Mouse (Mus musculus): ENCODE measurements around the gene Shq1. TPM values are rescaled to one million over a fixed set of nuclear protein-coding genes. Genes with fewer than 3 reads are reported as not detected.

Gene Shq1
- polyA plus RNA-seq, 1 experiment from 2014 or later = 20.1 TPM

DNA sequence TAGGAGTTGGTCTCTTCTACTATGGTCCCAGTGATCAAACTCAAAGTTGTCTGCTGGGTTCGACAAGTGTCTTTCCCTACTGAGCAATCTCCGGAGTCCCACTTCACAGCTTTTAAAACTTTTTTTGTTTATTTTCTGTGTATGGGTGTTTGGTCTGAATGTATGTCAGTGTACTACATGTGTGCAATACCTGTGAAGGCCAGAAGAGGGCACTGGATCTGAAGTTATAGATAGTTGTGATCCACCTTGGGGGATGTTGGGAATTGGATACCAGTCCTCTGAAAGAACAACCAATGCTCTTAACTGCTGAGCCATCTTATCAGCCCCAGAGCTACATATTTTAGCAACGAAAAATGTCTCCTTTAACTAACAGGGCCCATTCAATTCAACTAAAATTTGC, 62.5 kb downstream of the Shq1 start:
- H3K4me1 ChIP-seq (replicated peaks) = peaks cover 12% of the 10 kb centered on the region
- 94% methylated on average over 3 of the region's 3 CpGs for WGBS
- no peak overlapping the region for H3K9ac ChIP-seq (replicated peaks)
- H3K9me3 ChIP-seq = no peaks in the 10 kb centered on the region
- no peak overlapping the region for H3K4me3 ChIP-seq (replicated peaks)
- ATAC-seq (ENCODE audit: insufficient number of reproducible peaks, insufficient read depth, low FRiP score, low TSS enrichment, low read depth) = no peak
- no peak overlapping the region for H3K4me2 ChIP-seq
- peaks cover 6% of the 10 kb centered on the region; the same call in 1 of the 2 replicates for H3K36me3 ChIP-seq
- H3K27me3 ChIP-seq = no peaks in the 10 kb centered on the region
- H3K27ac ChIP-seq = no peak overlapping the region

DNA sequence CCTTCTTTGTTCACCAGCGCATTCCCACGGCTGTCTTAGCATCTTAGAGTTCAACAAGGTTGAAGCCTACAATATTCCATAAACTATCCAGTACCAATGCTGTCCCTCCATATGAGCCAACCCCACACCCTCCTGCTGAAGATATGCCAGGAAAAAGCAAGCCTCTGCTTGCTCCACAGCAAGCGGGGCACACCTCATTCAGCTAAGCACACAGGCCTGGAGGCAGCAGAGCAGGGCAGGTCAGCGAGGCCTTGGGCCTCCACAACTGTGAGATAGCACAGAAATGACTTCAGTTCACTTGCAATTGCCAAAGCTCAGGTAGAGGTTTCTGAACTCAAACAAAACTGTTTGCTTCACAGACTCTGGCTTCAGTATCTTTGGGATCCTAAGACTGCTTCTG, 64.2 kb downstream of the Shq1 start:
- H3K27ac ChIP-seq = no peak overlapping the region
- H3K4me2 ChIP-seq = no peak overlapping the region
- no peak overlapping the region for H3K4me3 ChIP-seq (replicated peaks)
- no peak for ATAC-seq (ENCODE audit: insufficient number of reproducible peaks, insufficient read depth, low FRiP score, low TSS enrichment, low read depth)
- WGBS = 88% methylated on average over 4 of the region's 4 CpGs
- H3K4me1 ChIP-seq (replicated peaks) = peaks cover 19% of the 10 kb centered on the region
- H3K27me3 ChIP-seq = no peaks in the 10 kb centered on the region
- no peak overlapping the region for H3K9ac ChIP-seq (replicated peaks)
- H3K9me3 ChIP-seq = no peaks in the 10 kb centered on the region
- H3K36me3 ChIP-seq = peaks cover 6% of the 10 kb centered on the region; the same call in 1 of the 2 replicates

GRCm38 (mm10) chr6:100603702-100604101, 67.3 kb downstream of the Shq1 start:
- ATAC-seq (ENCODE audit: insufficient number of reproducible peaks, insufficient read depth, low FRiP score, low TSS enrichment, low read depth) = no peak
- no peak overlapping the region for H3K4me2 ChIP-seq
- peaks cover 14% of the 10 kb centered on the region for H3K4me1 ChIP-seq (replicated peaks)
- no peak overlapping the region for H3K9ac ChIP-seq (replicated peaks)
- no peak overlapping the region for H3K27ac ChIP-seq
- H3K27me3 ChIP-seq = no peaks in the 10 kb centered on the region
- 62% methylated on average over 6 of the region's 6 CpGs for WGBS
- no peaks in the 10 kb centered on the region for H3K36me3 ChIP-seq
- no peaks in the 10 kb centered on the region for H3K9me3 ChIP-seq
- H3K4me3 ChIP-seq (replicated peaks) = no peak overlapping the region

DNA sequence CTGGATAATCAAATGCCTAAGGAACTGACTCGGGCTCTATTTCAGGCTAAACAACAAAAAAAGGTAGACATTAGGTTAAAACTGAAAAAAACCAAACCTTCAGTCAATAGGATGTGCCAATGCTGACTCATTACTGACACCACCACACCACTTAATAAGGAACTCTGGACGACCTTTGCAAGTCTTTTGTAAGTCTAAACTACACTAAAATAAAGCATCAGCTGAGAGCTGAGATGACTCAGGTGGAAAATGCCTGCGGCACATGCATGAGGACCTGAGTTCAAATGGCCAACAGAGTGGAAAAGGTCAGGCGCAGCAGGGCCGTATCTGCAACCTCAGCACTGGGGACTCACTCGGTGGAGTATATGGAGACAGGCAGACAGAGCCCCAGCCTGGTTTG, 69.3 kb downstream of the Shq1 start:
- ATAC-seq (ENCODE audit: insufficient number of reproducible peaks, insufficient read depth, low FRiP score, low TSS enrichment, low read depth) = no peak
- H3K27ac ChIP-seq = no peak overlapping the region
- WGBS = 84% methylated on average over 6 of the region's 6 CpGs

DNA sequence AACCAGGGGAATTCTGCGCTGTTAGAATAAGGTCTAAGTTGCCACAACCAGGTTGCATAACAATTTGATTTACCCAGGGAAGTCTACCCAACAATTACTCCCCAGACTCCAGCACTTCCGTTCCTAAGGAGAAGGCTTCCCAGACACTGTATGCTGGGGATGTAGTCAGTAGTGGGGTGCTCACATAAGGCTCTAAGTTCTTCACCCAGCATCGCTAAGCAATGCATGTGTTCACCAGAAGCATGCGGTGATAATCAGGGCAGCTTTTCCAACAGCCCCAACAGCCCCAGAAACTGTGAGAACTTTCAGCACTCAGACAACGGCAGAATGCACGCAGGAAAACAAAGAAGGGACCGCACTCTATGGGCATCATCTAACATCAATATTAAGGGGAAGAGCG, 77.1 kb downstream of the Shq1 start:
- WGBS = 54% methylated on average over 8 of the region's 8 CpGs
- Histone ChIP-seq H3K27ac (no peak overlapping the region), H3K4me1 (replicated peaks) (peaks cover 16% of the 10 kb centered on the region; the same call in 1 of the 2 replicates), H3K4me3 (replicated peaks) (no peak overlapping the region), H3K36me3 (no peaks in the 10 kb centered on the region), H3K9me3 (no peaks in the 10 kb centered on the region), H3K4me2 (no peak overlapping the region), H3K27me3 (no peaks in the 10 kb centered on the region), H3K9ac (replicated peaks) (no peak overlapping the region)
- no peak for ATAC-seq (ENCODE audit: insufficient number of reproducible peaks, insufficient read depth, low FRiP score, low TSS enrichment, low read depth)

More for the DNA sequence above, 69.3 kb downstream of the Shq1 start:
- Histone ChIP-seq H3K4me1 (replicated peaks) (peaks cover 14% of the 10 kb centered on the region), H3K9me3 (no peaks in the 10 kb centered on the region), H3K4me2 (no peak overlapping the region), H3K9ac (replicated peaks) (no peak overlapping the region), H3K36me3 (no peaks in the 10 kb centered on the region), H3K4me3 (replicated peaks) (no peak overlapping the region), H3K27me3 (no peaks in the 10 kb centered on the region)

GRCm38 (mm10) chr6:100592991-100593390, 78.0 kb downstream of the Shq1 start:
- no peaks in the 10 kb centered on the region for H3K27me3 ChIP-seq
- 23% methylated on average over 7 of the region's 7 CpGs for WGBS
- H3K4me1 ChIP-seq (replicated peaks) = peaks cover 16% of the 10 kb centered on the region; the same call in 1 of the 2 replicates
- H3K9me3 ChIP-seq = no peaks in the 10 kb centered on the region
- no peak overlapping the region for H3K27ac ChIP-seq
- no peak overlapping the region for H3K4me2 ChIP-seq
- no peak overlapping the region for H3K4me3 ChIP-seq (replicated peaks)
- no peak for ATAC-seq (ENCODE audit: insufficient number of reproducible peaks, insufficient read depth, low FRiP score, low TSS enrichment, low read depth)
- no peaks in the 10 kb centered on the region for H3K36me3 ChIP-seq
- H3K9ac ChIP-seq (replicated peaks) = no peak overlapping the region

GRCm38 (mm10) chr6:100590602-100591001, 80.4 kb downstream of the Shq1 start:
- Histone ChIP-seq H3K36me3 (no peaks in the 10 kb centered on the region), H3K27ac (no peak overlapping the region), H3K4me3 (replicated peaks) (no peak overlapping the region), H3K9ac (replicated peaks) (no peak overlapping the region), H3K4me2 (no peak overlapping the region), H3K4me1 (replicated peaks) (peaks cover 23% of the 10 kb centered on the region; the same call in 1 of the 2 replicates), H3K9me3 (no peaks in the 10 kb centered on the region), H3K27me3 (0 out of 2 replicates have a peak, but pooled peaks cover 3% of the 10 kb centered on the region)
- WGBS = 86% methylated on average over 4 of the region's 4 CpGs
- no peak for ATAC-seq (ENCODE audit: insufficient number of reproducible peaks, insufficient read depth, low FRiP score, low TSS enrichment, low read depth)

DNA sequence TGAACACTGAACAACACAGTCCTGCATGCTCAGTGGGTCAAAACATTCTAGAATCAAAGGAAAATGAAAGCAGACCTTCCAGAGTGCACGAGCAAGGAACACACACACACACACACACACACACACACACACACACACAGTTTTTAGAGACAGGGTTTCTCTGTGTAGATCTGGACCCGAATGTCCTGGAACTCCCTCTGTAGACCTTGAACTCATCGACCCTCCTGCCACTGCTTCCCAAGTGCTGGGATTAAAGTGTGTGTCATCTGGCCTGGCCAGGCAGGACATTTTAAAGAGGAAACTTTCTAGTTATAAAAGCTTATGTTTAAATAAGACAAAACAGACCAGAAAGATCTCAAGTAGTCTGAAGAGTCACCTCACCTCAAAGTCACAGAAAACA, 82.1 kb downstream of the Shq1 start:
- 0 out of 2 replicates have a peak, but pooled peaks cover 3% of the 10 kb centered on the region for H3K27me3 ChIP-seq
- H3K4me1 ChIP-seq (replicated peaks) = peaks cover 19% of the 10 kb centered on the region; the same call in 1 of the 2 replicates
- no peak overlapping the region for H3K4me3 ChIP-seq (replicated peaks)
- no peak for ATAC-seq (ENCODE audit: insufficient number of reproducible peaks, insufficient read depth, low FRiP score, low TSS enrichment, low read depth)
- no peak overlapping the region for H3K27ac ChIP-seq
- H3K9ac ChIP-seq (replicated peaks) = no peak overlapping the region
- 87% methylated on average over 3 of the region's 3 CpGs for WGBS
- H3K4me2 ChIP-seq = no peak overlapping the region
- no peaks in the 10 kb centered on the region for H3K9me3 ChIP-seq
- no peaks in the 10 kb centered on the region for H3K36me3 ChIP-seq

GRCm38 (mm10) chr6:100586758-100587157, 84.2 kb downstream of the Shq1 start:
- ATAC-seq (ENCODE audit: insufficient number of reproducible peaks, insufficient read depth, low FRiP score, low TSS enrichment, low read depth) = no peak
- Histone ChIP-seq H3K4me3 (replicated peaks) (no peak overlapping the region), H3K9me3 (no peaks in the 10 kb centered on the region), H3K27ac (no peak overlapping the region), H3K4me1 (replicated peaks) (peaks cover 20% of the 10 kb centered on the region), H3K36me3 (no peaks in the 10 kb centered on the region), H3K27me3 (0 out of 2 replicates have a peak, but pooled peaks cover 3% of the 10 kb centered on the region), H3K9ac (replicated peaks) (no peak overlapping the region), H3K4me2 (no peak overlapping the region)
- 91% methylated on average over 5 of the region's 5 CpGs for WGBS

GRCm38 (mm10) chr6:100581951-100582350, 89.0 kb downstream of the Shq1 start:
- peaks cover 14% of the 10 kb centered on the region for H3K27me3 ChIP-seq
- peaks cover 22% of the 10 kb centered on the region for H3K4me1 ChIP-seq (replicated peaks)
- no peak overlapping the region for H3K27ac ChIP-seq
- WGBS = 49% methylated on average over 2 of the region's 2 CpGs
- H3K36me3 ChIP-seq = no peaks in the 10 kb centered on the region
- H3K9ac ChIP-seq (replicated peaks) = no peak overlapping the region
- H3K4me3 ChIP-seq (replicated peaks) = no peak overlapping the region
- no peak for ATAC-seq (ENCODE audit: insufficient number of reproducible peaks, insufficient read depth, low FRiP score, low TSS enrichment, low read depth)
- no peaks in the 10 kb centered on the region for H3K9me3 ChIP-seq
- no peak overlapping the region for H3K4me2 ChIP-seq

- Histone ChIP-seq H3K4me3 (replicated peaks) (no peak overlapping the region), H3K36me3 (no peaks in the 10 kb centered on the region), H3K9me3 (no peaks in the 10 kb centered on the region), H3K4me1 (replicated peaks) (peaks cover 23% of the 10 kb centered on the region), H3K4me2 (no peak overlapping the region), H3K27ac (no peak overlapping the region), H3K9ac (replicated peaks) (no peak overlapping the region), H3K27me3 (peaks cover 13% of the 10 kb centered on the region)
- ATAC-seq (ENCODE audit: insufficient number of reproducible peaks, insufficient read depth, low FRiP score, low TSS enrichment, low read depth) = no peak
These were observed 89.9 kb downstream of the Shq1 start for GRCm38 (mm10) chr6:100581056-100581455.

- H3K27me3 ChIP-seq = peaks cover 14% of the 10 kb centered on the region
- no peak overlapping the region for H3K27ac ChIP-seq
- H3K9me3 ChIP-seq = no peaks in the 10 kb centered on the region
- H3K36me3 ChIP-seq = peaks cover 5% of the 10 kb centered on the region; the same call in 1 of the 2 replicates
- H3K4me2 ChIP-seq = no peak overlapping the region
- no peak overlapping the region for H3K4me3 ChIP-seq (replicated peaks)
- ATAC-seq (ENCODE audit: insufficient number of reproducible peaks, insufficient read depth, low FRiP score, low TSS enrichment, low read depth) = peak; percentile 26; the same call in 1 of the 2 replicates
- H3K9ac ChIP-seq (replicated peaks) = no peak overlapping the region
- WGBS = 76% methylated on average over 6 of the region's 6 CpGs
- H3K4me1 ChIP-seq (replicated peaks) = peaks cover 20% of the 10 kb centered on the region
These were observed 93.4 kb downstream of the Shq1 start for GRCm38 (mm10) chr6:100577590-100577989.

All from limb, embryonic 12.5 days (tissue).